Mouse (Mus musculus) cerebellum, adult 2 months (tissue): ENCODE measurements at regions not wholly inside any gene's neighbourhood (a gene's known extent, or its start where the extent isn't known, plus 50 kb on each side); places are given as distances from the start of the nearest gene placed in this dataset.

Experiments used
- CTCF ChIP-seq: fragments of 200-500 bp; IDR thresholded peaks from 2 replicates; pipeline ENCODE4 v1.5.1; 2011; ENCODE audit warnings: low read depth, mild to moderate bottlenecking, control low read depth, low read length, moderate library complexity, borderline replicate concordance; ENCODE audit not compliant: insufficient read depth
- POLR2A ChIP-seq: fragments of 200-500 bp; IDR thresholded peaks from 2 replicates; pipeline ENCODE4 v1.6.1; 2011; ENCODE audit warnings: low read length, control low read depth, borderline replicate concordance; ENCODE audit not compliant: insufficient read depth

DNA sequence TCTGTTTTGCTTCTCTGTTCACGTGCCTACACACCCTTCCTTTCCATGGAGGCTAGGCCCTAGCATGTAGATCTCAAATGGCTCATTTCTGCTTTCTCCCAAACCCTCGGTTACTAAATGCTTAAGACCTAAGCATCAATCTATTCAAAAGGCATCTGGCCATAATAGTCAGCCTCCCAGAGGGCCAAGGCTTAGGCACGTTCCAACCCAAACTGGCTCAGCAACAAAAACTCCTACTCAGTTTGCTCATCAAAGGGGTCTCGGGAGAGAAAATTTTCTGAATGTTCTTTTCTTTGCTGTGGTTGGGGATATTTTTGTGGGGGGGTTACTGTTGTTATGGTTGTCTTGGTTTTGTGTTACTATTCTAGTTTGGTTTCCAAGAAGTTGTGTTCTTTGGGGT lies 196.8 kb upstream of the Azi2 start:
- TF ChIP-seq CTCF = no peak
- no peak for TF ChIP-seq POLR2A
